Mouse (Mus musculus): ENCODE results near the gene Ttll13.

DNA sequence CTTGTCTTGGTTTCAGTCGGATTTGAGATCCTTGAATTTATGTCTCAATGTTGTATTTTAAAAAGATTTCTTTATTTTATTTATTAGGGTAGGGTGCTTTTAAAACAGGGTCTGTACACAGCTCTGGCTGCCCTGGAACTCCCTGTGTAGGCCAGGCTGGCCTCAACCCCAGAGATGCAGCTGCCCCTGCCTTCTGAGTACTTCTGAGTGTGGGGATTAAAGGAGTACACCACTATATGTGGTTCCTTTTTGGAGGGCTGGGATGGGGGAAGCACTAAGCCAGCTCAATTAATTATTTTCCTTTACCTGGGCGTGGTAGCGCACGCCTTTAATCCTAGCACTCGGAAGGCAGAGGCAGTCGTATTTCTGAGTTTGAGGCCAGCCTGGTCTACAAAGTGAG, 50.3 kb downstream of the Ttll13 start:
- no peak for TF ChIP-seq GATA1 (IDR thresholded peaks at IDR 0.05; ENCODE audit: low read length)
- no peak for TF ChIP-seq TAL1 (IDR thresholded peaks at IDR 0.05; ENCODE audit: low read length)

Data from erythroblast, embryonic 14.5 days (primary cell).